Mouse (Mus musculus): Measurements from ENCODE around the gene Fam81b.

Gene Fam81b

GRCm38 (mm10) chr13:76195431-76196138 is 109.3 kb downstream of the Fam81b start:
- in situ Hi-C loops (cut with MboI; ENCODE audit: low sequenced_read_pairs): no loop called here

DNA sequence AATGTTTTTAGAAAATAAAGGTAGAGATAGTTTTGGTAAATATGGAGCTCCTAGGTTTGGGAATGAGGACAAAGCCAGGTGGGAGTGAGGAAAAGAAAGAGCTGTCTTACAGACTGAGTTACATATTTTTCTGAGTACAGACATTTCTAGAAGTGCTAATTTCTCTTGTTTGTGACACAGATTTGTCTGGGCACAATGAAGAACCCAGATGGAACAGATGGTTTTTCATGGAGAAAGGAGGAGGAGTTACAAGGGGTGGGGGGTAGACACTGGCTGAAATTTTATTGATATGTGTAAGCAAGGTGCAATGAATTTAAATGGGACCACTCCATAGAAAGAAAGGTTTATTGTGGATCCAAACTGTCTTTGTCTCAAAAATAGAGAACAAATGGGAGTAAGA is 109.9 kb downstream of the Fam81b start:
- in situ Hi-C loops (cut with MboI; ENCODE audit: low sequenced_read_pairs): no loop called here

GRCm38 (mm10) chr13:76190273-76190672 is 114.6 kb downstream of the Fam81b start:
- in situ Hi-C loops (cut with MboI; ENCODE audit: low sequenced_read_pairs): no loop called here

DNA sequence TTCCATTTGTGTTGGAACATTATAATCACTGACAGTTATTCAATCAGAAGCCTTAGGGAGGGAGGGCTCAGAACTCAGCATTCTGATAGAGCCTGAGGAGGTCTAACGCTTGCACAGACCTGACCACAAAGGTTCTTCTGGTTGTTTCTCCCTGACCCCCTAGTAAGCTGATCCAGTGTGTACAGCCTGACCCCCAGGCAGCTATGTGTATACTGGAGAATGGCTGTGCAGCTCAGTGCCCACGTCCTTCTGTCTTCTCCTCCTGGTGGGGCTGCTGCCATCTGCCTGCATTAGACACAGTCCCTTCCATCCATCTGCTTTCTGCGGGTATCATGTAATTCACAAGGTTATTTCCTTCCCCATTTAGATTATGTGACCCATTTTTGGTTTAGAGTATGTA is 115.7 kb downstream of the Fam81b start:
- in situ Hi-C loops (cut with MboI; ENCODE audit: low sequenced_read_pairs): no loop called here

DNA sequence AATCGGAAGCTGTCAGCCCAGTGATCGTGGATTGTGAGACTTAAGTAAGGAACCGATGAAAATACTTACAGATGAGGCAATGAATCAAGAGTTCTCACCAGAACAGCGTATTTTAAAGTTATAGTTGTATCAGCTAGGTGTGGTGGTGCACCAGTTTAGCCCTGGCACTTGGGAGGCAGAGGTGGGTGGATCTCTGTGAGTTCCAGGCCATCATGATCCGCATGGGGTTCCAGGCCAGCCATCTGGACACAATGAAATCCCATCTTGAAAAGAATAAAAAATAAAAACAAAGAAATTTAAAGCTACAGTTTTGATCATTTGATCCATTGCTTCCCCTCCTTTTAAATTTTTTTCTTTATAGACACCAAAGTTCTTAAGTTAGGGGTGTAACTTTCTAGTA is 117.2 kb downstream of the Fam81b start:
- in situ Hi-C loops (cut with MboI; ENCODE audit: low sequenced_read_pairs): no loop called here

DNA sequence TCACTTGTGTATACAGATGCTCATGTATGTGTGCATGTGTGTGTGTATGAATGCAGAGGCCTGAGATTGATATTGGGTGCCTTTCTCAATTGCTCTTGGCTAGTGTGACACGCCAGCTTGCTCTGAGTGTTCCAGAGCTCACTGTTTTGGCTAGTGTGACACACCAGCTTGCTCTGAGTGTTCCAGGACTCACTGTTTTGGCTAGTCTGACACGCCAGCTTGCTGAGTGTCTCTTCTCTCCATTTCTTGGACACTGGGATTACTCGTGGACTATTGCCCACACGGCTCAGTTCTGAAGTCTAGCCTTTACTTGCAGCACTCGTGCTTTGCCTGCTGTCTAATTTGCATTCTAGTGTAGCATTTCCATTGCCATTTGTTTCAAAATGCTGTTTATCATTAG is 126.2 kb downstream of the Fam81b start:
- in situ Hi-C loops (cut with MboI; ENCODE audit: low sequenced_read_pairs): no loop called here

DNA sequence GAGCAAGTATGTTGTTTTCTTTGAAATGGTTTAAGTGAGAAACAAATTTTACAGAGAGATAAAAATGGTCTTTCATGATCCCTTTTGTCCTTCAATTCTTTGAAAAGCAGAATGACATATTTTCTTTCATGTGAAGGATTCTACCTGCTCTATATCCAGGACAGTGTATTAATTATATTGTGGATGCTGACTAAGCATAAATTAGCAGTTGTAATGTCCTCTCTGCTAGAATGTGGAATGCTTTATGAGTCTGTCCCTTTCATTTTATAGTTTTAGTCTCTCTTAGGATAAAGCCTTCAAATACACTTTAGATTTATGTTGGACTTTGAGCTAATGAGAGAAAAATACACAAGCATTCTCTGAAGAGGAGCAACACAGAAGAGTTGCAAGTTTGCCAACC is 130.6 kb downstream of the Fam81b start:
- in situ Hi-C loops (cut with MboI; ENCODE audit: low sequenced_read_pairs): no loop called here

DNA sequence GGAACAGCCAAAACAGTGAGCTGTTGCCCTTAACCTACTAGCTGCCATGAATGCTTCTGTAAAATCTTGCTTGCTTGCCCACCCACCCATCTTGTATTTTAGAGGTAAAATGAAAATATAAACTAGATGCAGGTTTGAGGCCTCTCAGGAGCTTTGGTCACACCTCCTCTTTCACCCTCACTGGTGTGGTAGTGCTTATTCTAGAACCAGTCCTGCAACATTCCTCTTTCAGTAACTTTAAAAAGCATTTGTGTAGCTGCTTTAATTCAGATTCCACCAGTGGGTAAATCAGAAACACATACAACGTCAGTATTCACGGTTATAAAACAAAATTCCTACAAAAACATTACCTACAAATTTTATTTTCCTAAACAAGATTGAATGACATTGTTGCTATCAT is 144.3 kb downstream of the Fam81b start:
- in situ Hi-C loops (cut with MboI; ENCODE audit: low sequenced_read_pairs): no loop called here

GRCm38 (mm10) chr13:76157508-76157907 is 147.4 kb downstream of the Fam81b start:
- in situ Hi-C loops (cut with MboI; ENCODE audit: low sequenced_read_pairs): no loop called here

DNA sequence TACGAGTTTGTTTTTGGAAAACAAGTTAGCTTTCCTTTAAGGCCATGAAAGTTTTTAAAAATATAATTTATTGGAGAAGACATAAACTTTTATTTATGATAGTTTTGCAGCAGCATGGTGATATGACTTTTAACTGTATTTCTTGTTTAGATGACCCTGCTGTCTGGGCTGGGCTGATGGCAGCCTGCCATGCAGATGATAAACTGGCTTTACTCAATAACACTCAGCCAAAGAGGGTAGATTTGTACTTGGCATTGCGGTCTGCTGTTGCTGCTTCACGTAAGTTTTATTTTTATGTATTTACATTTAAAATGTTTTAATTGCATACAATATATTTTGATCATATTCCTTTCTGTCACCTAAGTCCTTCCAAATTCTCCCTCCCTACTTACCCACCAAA is 147.8 kb downstream of the Fam81b start:
- in situ Hi-C loops (cut with MboI; ENCODE audit: low sequenced_read_pairs): no loop called here

All from CH12F3 (cell line).